Mouse (Mus musculus): ENCODE measurements around the gene Gm2431.

Gene Gm2431

GRCm38 (mm10) chr7:142211559-142211958 is 46.6 kb downstream of the Gm2431 start, which contains the start of gene Gm7579:
Gm7579 (plus strand) TSS chr7:142211859.
- no peak for DNase-seq (ENCODE audit: low spot score in 2 of 2)
